In genomic region chr17:47294091-47294534, GRCm38 (mm10) we compare ENCODE assay signal across 8 mouse cellular contexts.
DNase-seq lines count a peak whose midpoint lies in the region; ATAC-seq and TF ChIP-seq lines count a peak whose summit lies in the region.

No protein-coding gene starts in this region.

- H3K4me1 ChIP-seq in hindbrain, postnatal 0 days (ENCODE audit: insufficient read depth, low read length), result 0 out of 2 replicates have a peak, but pooled peaks cover 9% of the 10 kb centered on the region
- H3K4me1 ChIP-seq in hindbrain, embryonic 11.5 days (replicated peaks; ENCODE audit: control insufficient read depth, insufficient read depth, low read length), result peaks cover 3% of the 10 kb centered on the region
- H3K4me1 ChIP-seq in embryonic facial prominence, embryonic 10.5 days, result peaks cover 34% of the 10 kb centered on the region
- H3K4me1 ChIP-seq in heart, embryonic 16.5 days (ENCODE audit: control insufficient read depth, insufficient read depth, low read length), result peaks cover 21% of the 10 kb centered on the region
- peaks cover 6% of the 10 kb centered on the region for H3K4me1 ChIP-seq in liver, embryonic 16.5 days (ENCODE audit: control insufficient read depth, low read depth, low read length)

- ATAC-seq in hindbrain, postnatal 0 days, result peak; percentile 52; the same call in 1 of the 2 replicates
- ATAC-seq in hindbrain, embryonic 11.5 days (ENCODE audit: low FRiP score), result no peak
- peak; percentile 57; the same call in 1 of the 2 replicates for ATAC-seq in heart, embryonic 16.5 days (replicated peaks; ENCODE audit: extremely low read depth, insufficient read depth, low FRiP score)
- ATAC-seq in liver, embryonic 16.5 days (ENCODE audit: low read depth), result peak; percentile 51; the same call in 1 of the 2 replicates

- 43% methylated on average over 5 of the region's 5 CpGs for WGBS in hindbrain, postnatal 0 days
- WGBS in hindbrain, embryonic 11.5 days, result 68% methylated on average over 5 of the region's 5 CpGs
- WGBS in embryonic facial prominence, embryonic 10.5 days, result 50% methylated on average over 5 of the region's 5 CpGs
- 24% methylated on average over 5 of the region's 5 CpGs for WGBS in heart, embryonic 16.5 days
- 26% methylated on average over 5 of the region's 5 CpGs for WGBS in liver, embryonic 16.5 days (ENCODE audit: insufficient replicate concordance)

- no peak for TF ChIP-seq CTCF in hindbrain, postnatal 0 days (IDR thresholded peaks at IDR 0.05; ENCODE audit: low read depth)

- H3K27ac ChIP-seq in hindbrain, postnatal 0 days, result no peak overlapping the region
- no peak overlapping the region for H3K27ac ChIP-seq in hindbrain, embryonic 11.5 days (ENCODE audit: low read depth, low read length)
- H3K27ac ChIP-seq in embryonic facial prominence, embryonic 10.5 days (replicated peaks), result no peak overlapping the region
- peak overlapping the region; percentile 57 for H3K27ac ChIP-seq in heart, embryonic 16.5 days (ENCODE audit: low read length)
- H3K27ac ChIP-seq in liver, embryonic 16.5 days (ENCODE audit: low read length), result no peak overlapping the region; the same call in 1 of the 2 replicates

- H3K9ac ChIP-seq in hindbrain, postnatal 0 days (replicated peaks; ENCODE audit: low read length), result no peak overlapping the region
- H3K9ac ChIP-seq in hindbrain, embryonic 11.5 days (ENCODE audit: low read depth, low read length), result no peak overlapping the region
- no peak overlapping the region for H3K9ac ChIP-seq in heart, embryonic 16.5 days (ENCODE audit: low read length)
- H3K9ac ChIP-seq in liver, embryonic 16.5 days (ENCODE audit: low read depth, low read length), result no peak overlapping the region

- peak; percentile 28 for DNase-seq in hindbrain, postnatal 0 days (ENCODE audit: low spot score)
- DNase-seq in hindbrain, embryonic 11.5 days (ENCODE audit: low spot score), result no peak
- DNase-seq in embryonic facial prominence, embryonic 10.5 days (ENCODE audit: low spot score), result peak; percentile 18
- DNase-seq in retina, postnatal 1 day, result peak; percentile 81
- no peak for DNase-seq in thymus, postnatal 14 days
- no peak for DNase-seq in layer of hippocampus, adult 11-12 months (ENCODE audit: low spot score)

- H3K4me2 ChIP-seq in hindbrain, postnatal 0 days (ENCODE audit: low read depth, low read length), result no peak overlapping the region
- H3K4me2 ChIP-seq in hindbrain, embryonic 11.5 days (replicated peaks; ENCODE audit: low read depth, low read length), result no peak overlapping the region
- H3K4me2 ChIP-seq in heart, embryonic 16.5 days (ENCODE audit: low read depth, low read length), result no peak overlapping the region
- H3K4me2 ChIP-seq in liver, embryonic 16.5 days (ENCODE audit: low read depth, low read length), result no peak overlapping the region

- H3K4me3 ChIP-seq in hindbrain, postnatal 0 days (ENCODE audit: low read length), result no peak overlapping the region
- no peak overlapping the region for H3K4me3 ChIP-seq in hindbrain, embryonic 11.5 days (ENCODE audit: low read depth, low read length)
- no peak overlapping the region for H3K4me3 ChIP-seq in embryonic facial prominence, embryonic 10.5 days
- H3K4me3 ChIP-seq in heart, embryonic 16.5 days (ENCODE audit: low read length), result no peak overlapping the region
- no peak overlapping the region for H3K4me3 ChIP-seq in liver, embryonic 16.5 days (ENCODE audit: low read depth, low read length)

- no peaks in the 10 kb centered on the region for H3K9me3 ChIP-seq in hindbrain, postnatal 0 days (ENCODE audit: low read length)
- H3K9me3 ChIP-seq in hindbrain, embryonic 11.5 days (ENCODE audit: control insufficient read depth, low read length), result no peaks in the 10 kb centered on the region
- no peaks in the 10 kb centered on the region for H3K9me3 ChIP-seq in embryonic facial prominence, embryonic 10.5 days
- H3K9me3 ChIP-seq in heart, embryonic 16.5 days (replicated peaks; ENCODE audit: control insufficient read depth, low read length), result no peaks in the 10 kb centered on the region
- H3K9me3 ChIP-seq in liver, embryonic 16.5 days (replicated peaks; ENCODE audit: control insufficient read depth, low read length), result no peaks in the 10 kb centered on the region

- no peaks in the 10 kb centered on the region for H3K36me3 ChIP-seq in hindbrain, postnatal 0 days (ENCODE audit: insufficient read depth, low read length)
- no peaks in the 10 kb centered on the region for H3K36me3 ChIP-seq in hindbrain, embryonic 11.5 days (ENCODE audit: control insufficient read depth, insufficient read depth, low read length)
- H3K36me3 ChIP-seq in embryonic facial prominence, embryonic 10.5 days (replicated peaks), result peaks cover 19% of the 10 kb centered on the region
- no peaks in the 10 kb centered on the region for H3K36me3 ChIP-seq in heart, embryonic 16.5 days (ENCODE audit: control insufficient read depth, insufficient read depth)
- no peaks in the 10 kb centered on the region for H3K36me3 ChIP-seq in liver, embryonic 16.5 days (ENCODE audit: control insufficient read depth, insufficient read depth)

- H3K27me3 ChIP-seq in hindbrain, postnatal 0 days (ENCODE audit: insufficient read depth, low read length), result no peaks in the 10 kb centered on the region
- no peaks in the 10 kb centered on the region for H3K27me3 ChIP-seq in hindbrain, embryonic 11.5 days (ENCODE audit: control insufficient read depth, insufficient read depth, low read length)
- no peaks in the 10 kb centered on the region for H3K27me3 ChIP-seq in embryonic facial prominence, embryonic 10.5 days (replicated peaks; ENCODE audit: low read depth, poor library complexity, severe bottlenecking)
- no peaks in the 10 kb centered on the region for H3K27me3 ChIP-seq in heart, embryonic 16.5 days (ENCODE audit: control insufficient read depth, insufficient read depth, low read length)
- H3K27me3 ChIP-seq in liver, embryonic 16.5 days (ENCODE audit: control insufficient read depth, insufficient read depth, low read depth, low read length), result no peaks in the 10 kb centered on the region

Comparison
In these comparisons a context has a peak if more than half of its experiments do, and no peak if none do; other contexts are left out.
1. DNase-seq: peak in hindbrain, postnatal 0 days (single experiment), embryonic facial prominence, embryonic 10.5 days (single experiment) and retina, postnatal 1 day (single experiment); none in hindbrain, embryonic 11.5 days (single experiment), thymus, postnatal 14 days (single experiment) and layer of hippocampus, adult 11-12 months (single experiment).